Mouse (Mus musculus) forebrain, postnatal 0 days (tissue): ENCODE data around the gene Sipa1l2. TPM values are rescaled to one million over a fixed set of nuclear protein-coding genes. Genes with fewer than 3 reads are reported as not detected.
A peak's percentile ranks its signal among the peaks of the same experiment; 100 is the strongest.
"Not testable (repeated sequence)": the region's sequence is repeated elsewhere in the genome, so short reads cannot be mapped to it uniquely, and the experiment has no call there.

Source experiments
- ATAC-seq: fragments of 200-750 bp; cut with Nextera tagmentation; 2 replicates; pipeline ENCODE4 v1.8.0; 2017; ENCODE audit warnings: mild to moderate bottlenecking, moderate library complexity
- DNase-seq: peaks from one replicate; pipeline ENCODE4 v3.0.0-alpha.2; 2015
- H3K27ac ChIP-seq: fragments of 300-500 bp; sonication (generic); 2 replicates; pipeline ENCODE4 v1.5.1; 2014; ENCODE audit warnings: low read depth, mild to moderate bottlenecking, antibody characterized with exemption, low read length, moderate library complexity, mixed read lengths
- H3K27me3 ChIP-seq: fragments of 300-500 bp; sonication (generic); 2 replicates; pipeline ENCODE4 v1.6.1; 2014; ENCODE audit warnings: mild to moderate bottlenecking, low read length, mixed read lengths; ENCODE audit not compliant: insufficient read depth
- H3K36me3 ChIP-seq: fragments of 300-500 bp; sonication (generic); 2 replicates; pipeline ENCODE4 v1.6.1; 2014; ENCODE audit warnings: mild to moderate bottlenecking, moderate library complexity; ENCODE audit not compliant: insufficient read depth
- H3K4me1 ChIP-seq: fragments of 300-500 bp; sonication (generic); 2 replicates; pipeline ENCODE4 v1.6.1; 2014; ENCODE audit warnings: antibody characterized with exemption; ENCODE audit not compliant: insufficient read depth
- H3K4me2 ChIP-seq: fragments of 300-500 bp; sonication (generic); 2 replicates; pipeline ENCODE4 v1.6.1; 2014; ENCODE audit warnings: low read depth, mild to moderate bottlenecking, moderate library complexity
- H3K4me3 ChIP-seq: fragments of 300-500 bp; sonication (generic); 2 replicates; pipeline ENCODE4 v1.5.1; 2014; ENCODE audit warnings: low read depth, low read length, mixed read lengths
- H3K9ac ChIP-seq: fragments of 300-500 bp; sonication (generic); 2 replicates; pipeline ENCODE4 v1.6.1; 2014; ENCODE audit warnings: mild to moderate bottlenecking
- H3K9me3 ChIP-seq: fragments of 300-500 bp; sonication (generic); 2 replicates; pipeline ENCODE4 v1.6.1; 2016; ENCODE audit warnings: low read length
- CTCF ChIP-seq: sonication (generic); IDR thresholded peaks from 2 replicates; pipeline ENCODE4 v1.5.1; 2016; ENCODE audit warnings: antibody characterized with exemption, control low read depth, low read depth
- WGBS: fragments of 180-500 bp; shearing (Covaris S2); extraction: QIAGEN DNeasy Blood & Tissue Kit; methylation state at CpG from one replicate; pipeline ENCODE4 v1.1.7; 2014; 5-methylcytosine and 5-hydroxymethylcytosine counted together
- polyA plus RNA-seq: library from polyadenylated mRNA; unstranded; fragments of >200 nt; fragmentation: Nextera tagmentation; extraction: Ambion mirVana; gene quantifications from 2 replicates; pipeline ENCODE4 v1.2.1, GENCODE M21; 2015
- total RNA-seq: library from RNA; depleted of rRNA; stranded (reverse); fragments of >200 nt; gene quantifications from 2 replicates; pipeline ENCODE4 v1.2.3, GENCODE M21; 2014

The Sipa1l2 gene
- total and polyA plus RNA-seq, 2 experiments from 2014 or later = 10.6 to 44.3 TPM

GRCm38 (mm10) chr8:125527941-125528340 lies 41.7 kb downstream of the Sipa1l2 start:
- H3K9ac ChIP-seq = no peak overlapping the region
- H3K27me3 ChIP-seq = no peaks in the 10 kb centered on the region
- DNase-seq (no peak), ATAC-seq (no peak)
- no peak overlapping the region for H3K4me3 ChIP-seq
- TF ChIP-seq CTCF = no peak
- peaks cover 49% of the 10 kb centered on the region for H3K4me1 ChIP-seq
- 63% methylated on average over 3 of the region's 3 CpGs for WGBS
- no peak overlapping the region for H3K4me2 ChIP-seq
- H3K36me3 ChIP-seq = no peaks in the 10 kb centered on the region
- H3K27ac ChIP-seq = no peak overlapping the region
- H3K9me3 ChIP-seq = no peaks in the 10 kb centered on the region

- Histone ChIP-seq H3K4me2 (no peak overlapping the region), H3K4me3 (no peak overlapping the region), H3K36me3 (no peaks in the 10 kb centered on the region), H3K4me1 (peaks cover 44% of the 10 kb centered on the region), H3K9me3 (no peaks in the 10 kb centered on the region), H3K27me3 (no peaks in the 10 kb centered on the region), H3K9ac (no peak overlapping the region), H3K27ac (no peak overlapping the region)
- no peak for DNase-seq
- TF ChIP-seq CTCF = no peak
- peak; percentile 67; the same call in 1 of the 2 replicates for ATAC-seq
- WGBS = 16% methylated on average over 7 of the region's 7 CpGs
Observed at GRCm38 (mm10) chr8:125526999-125527398, 42.6 kb downstream of the Sipa1l2 start.

GRCm38 (mm10) chr8:125526582-125526981 lies 43.0 kb downstream of the Sipa1l2 start:
- H3K4me3 ChIP-seq = no peak overlapping the region
- ATAC-seq (no peak), DNase-seq (no peak)
- H3K4me2 ChIP-seq = no peak overlapping the region
- H3K9ac ChIP-seq = no peak overlapping the region
- H3K36me3 ChIP-seq = no peaks in the 10 kb centered on the region
- WGBS = 44% methylated on average over 7 of the region's 7 CpGs
- peaks cover 44% of the 10 kb centered on the region for H3K4me1 ChIP-seq
- TF ChIP-seq CTCF = no peak
- H3K27me3 ChIP-seq = no peaks in the 10 kb centered on the region
- no peaks in the 10 kb centered on the region for H3K9me3 ChIP-seq
- H3K27ac ChIP-seq = no peak overlapping the region

GRCm38 (mm10) chr8:125524479-125524878 lies 45.1 kb downstream of the Sipa1l2 start:
- H3K4me2 ChIP-seq = no peak overlapping the region
- peaks cover 31% of the 10 kb centered on the region for H3K4me1 ChIP-seq
- no peak overlapping the region for H3K27ac ChIP-seq
- no peaks in the 10 kb centered on the region for H3K9me3 ChIP-seq
- H3K4me3 ChIP-seq = no peak overlapping the region
- ATAC-seq (no peak), DNase-seq (no peak)
- H3K27me3 ChIP-seq = no peaks in the 10 kb centered on the region
- H3K9ac ChIP-seq = no peak overlapping the region
- 67% methylated on average over 2 of the region's 2 CpGs for WGBS
- H3K36me3 ChIP-seq = no peaks in the 10 kb centered on the region
- no peak for TF ChIP-seq CTCF

- H3K27ac ChIP-seq = no peak overlapping the region
- H3K4me1 ChIP-seq = peaks cover 27% of the 10 kb centered on the region
- ATAC-seq (no peak), DNase-seq (no peak)
- no peaks in the 10 kb centered on the region for H3K36me3 ChIP-seq
- WGBS = 65% methylated on average over 5 of the region's 5 CpGs
- H3K4me3 ChIP-seq = no peak overlapping the region
- no peak overlapping the region for H3K4me2 ChIP-seq
- no peaks in the 10 kb centered on the region for H3K27me3 ChIP-seq
- H3K9ac ChIP-seq = no peak overlapping the region
- H3K9me3 ChIP-seq = no peaks in the 10 kb centered on the region
- TF ChIP-seq CTCF = no peak
Observed at GRCm38 (mm10) chr8:125523213-125523612, 46.4 kb downstream of the Sipa1l2 start.

- 57% methylated on average over 6 of the region's 6 CpGs for WGBS
- TF ChIP-seq CTCF = no peak
- Histone ChIP-seq H3K27ac (no peak overlapping the region), H3K4me1 (peaks cover 28% of the 10 kb centered on the region), H3K4me3 (no peak overlapping the region), H3K9ac (no peak overlapping the region), H3K36me3 (no peaks in the 10 kb centered on the region), H3K4me2 (no peak overlapping the region), H3K27me3 (no peaks in the 10 kb centered on the region), H3K9me3 (no peaks in the 10 kb centered on the region)
- ATAC-seq (no peak), DNase-seq (no peak)
Observed at GRCm38 (mm10) chr8:125522151-125522550, 47.5 kb downstream of the Sipa1l2 start.

- Histone ChIP-seq H3K27ac (no peak overlapping the region), H3K4me2 (no peak overlapping the region), H3K4me3 (no peak overlapping the region), H3K4me1 (peaks cover 20% of the 10 kb centered on the region; the same call in 1 of the 2 replicates), H3K9me3 (no peaks in the 10 kb centered on the region), H3K9ac (no peak overlapping the region), H3K36me3 (no peaks in the 10 kb centered on the region), H3K27me3 (no peaks in the 10 kb centered on the region)
- no peak for ATAC-seq
- no peak for DNase-seq
- 70% methylated on average over 7 of the region's 7 CpGs for WGBS
- TF ChIP-seq CTCF = no peak
Observed at GRCm38 (mm10) chr8:125521087-125521486, 48.5 kb downstream of the Sipa1l2 start.

GRCm38 (mm10) chr8:125520308-125520707 lies 49.3 kb downstream of the Sipa1l2 start:
- not testable (repeated sequence) for DNase-seq, H3K9me3 ChIP-seq, H3K36me3 ChIP-seq, H3K9ac ChIP-seq, H3K27me3 ChIP-seq, H3K4me3 ChIP-seq, ATAC-seq, H3K27ac ChIP-seq, H3K4me2 ChIP-seq
- 60% methylated on average over 2 of the region's 2 CpGs for WGBS
- peaks cover 20% of the 10 kb centered on the region; the same call in 1 of the 2 replicates for H3K4me1 ChIP-seq
